Mouse (Mus musculus) kidney, adult 2 months (tissue): ENCODE results near the gene Srbd1.

Experiments
- CTCF ChIP-seq: fragments of 200-500 bp; conservative IDR thresholded peaks from 2 replicates; pipeline ENCODE4 v1.5.1; 2011; ENCODE audit warnings: low read depth, mild to moderate bottlenecking, control low read depth, low read length, moderate library complexity, mixed read lengths; ENCODE audit not compliant: insufficient read depth, insufficient read length
- POLR2A ChIP-seq: fragments of 200-500 bp; IDR thresholded peaks from one replicate; pipeline ENCODE4 v1.6.1; 2011; ENCODE audit warnings: low read depth, low read length, control low read depth

- no peak for TF ChIP-seq CTCF
- TF ChIP-seq POLR2A = no peak
Measured at GRCm38 (mm10) chr17:85985131-85985530, 159.8 kb downstream of the Srbd1 start.
